ENCODE assay signal across 11 mouse cellular contexts in the genomic region with DNA sequence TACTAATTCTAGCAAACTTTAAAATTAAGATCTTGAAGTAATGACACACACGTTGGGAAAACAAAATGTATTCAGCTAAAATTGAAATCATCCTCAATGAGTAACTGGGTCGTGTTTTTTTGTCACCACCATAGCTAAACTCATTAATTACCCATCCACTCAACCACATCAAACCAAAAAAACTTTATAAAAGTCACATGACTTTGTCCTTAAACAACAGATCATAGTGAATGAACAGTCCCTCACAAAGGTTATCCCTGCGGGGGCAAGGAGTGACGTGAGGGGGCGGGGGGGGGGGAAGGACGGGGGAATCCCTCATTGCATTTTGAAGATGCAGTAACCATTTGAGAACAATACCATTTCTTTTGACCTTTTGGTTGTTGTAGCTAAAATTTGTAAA. TPM values are rescaled to one million over a fixed set of nuclear protein-coding genes. Genes with fewer than 3 reads are reported as not detected.
A peak's percentile ranks its signal among the peaks of the same experiment; 100 is the strongest.
DNase-seq lines count a peak whose midpoint lies in the region; ATAC-seq and TF ChIP-seq lines count a peak whose summit lies in the region.
"Had no signal": no experiment of that assay in that cellular context is flagged by ENCODE, and none has a peak within 500 bp of the region (broad histone marks: within the 10 kb centered on the region; RNA-seq: fewer than 3 reads in every experiment).

No protein-coding gene starts in this region.

- peak overlapping the region; percentile 15 for H3K4me2 ChIP-seq in hindbrain, embryonic 13.5 days
- peak overlapping the region; percentile 26; the same call in 1 of the 2 replicates for H3K4me2 ChIP-seq in midbrain, embryonic 16.5 days (ENCODE audit: low read length)

- no peaks in the 10 kb centered on the region for H3K27me3 ChIP-seq in erythroblast, embryonic 14.5 days (ENCODE audit: control insufficient read depth)
- H3K27me3 ChIP-seq in hindbrain, embryonic 13.5 days, result no peaks in the 10 kb centered on the region
- no peaks in the 10 kb centered on the region for H3K27me3 ChIP-seq in midbrain, embryonic 16.5 days (ENCODE audit: control insufficient read depth, insufficient read depth, low read depth, low read length)
- H3K27me3 ChIP-seq: Patski had no signal

- no peaks in the 10 kb centered on the region for H3K4me1 ChIP-seq in erythroblast, embryonic 14.5 days (ENCODE audit: control insufficient read depth)
- H3K4me1 ChIP-seq in hindbrain, embryonic 13.5 days (replicated peaks), result no peaks in the 10 kb centered on the region
- H3K4me1 ChIP-seq in midbrain, embryonic 16.5 days (ENCODE audit: control insufficient read depth, insufficient read depth, low read length), result no peaks in the 10 kb centered on the region

- peak overlapping the region; percentile 89; the same call in 1 of the 2 replicates for H3K27ac ChIP-seq in layer of hippocampus, adult 2 months
- no peak overlapping the region for H3K27ac ChIP-seq in hindbrain, embryonic 13.5 days
- H3K27ac ChIP-seq in midbrain, embryonic 16.5 days (ENCODE audit: low read length), result no peak overlapping the region
- H3K27ac ChIP-seq: gastrocnemius, adult 2 months had no signal

- no peaks in the 10 kb centered on the region for H3K36me3 ChIP-seq in erythroblast, embryonic 14.5 days (ENCODE audit: control insufficient read depth)
- no peaks in the 10 kb centered on the region for H3K36me3 ChIP-seq in hindbrain, embryonic 13.5 days
- H3K36me3 ChIP-seq in midbrain, embryonic 16.5 days (ENCODE audit: control insufficient read depth, insufficient read depth, low read length), result no peaks in the 10 kb centered on the region

- no peaks in the 10 kb centered on the region for H3K9me3 ChIP-seq in erythroblast, embryonic 14.5 days (ENCODE audit: control insufficient read depth, low read length)
- no peaks in the 10 kb centered on the region for H3K9me3 ChIP-seq in hindbrain, embryonic 13.5 days
- H3K9me3 ChIP-seq in midbrain, embryonic 16.5 days (replicated peaks; ENCODE audit: control insufficient read depth, low read length, poor library complexity, severe bottlenecking), result no peaks in the 10 kb centered on the region

- no peak for ATAC-seq in erythroblast, adult 5-6 weeks (replicated peaks; ENCODE audit: low FRiP score, poor library complexity, severe bottlenecking)
- ATAC-seq in hindbrain, embryonic 13.5 days (ENCODE audit: low FRiP score), result no peak
- ATAC-seq in midbrain, embryonic 16.5 days, result peak; percentile 54
- no peak for ATAC-seq in erythroid progenitor cell, adult 5-6 weeks (replicated peaks; ENCODE audit: low FRiP score, poor library complexity, severe bottlenecking)
- ATAC-seq: Patski had no signal

- no peak for DNase-seq in layer of hippocampus, adult 2 months (ENCODE audit: low spot score in 2 of 2)
- DNase-seq in layer of hippocampus, postnatal 14 days (ENCODE audit: low spot score in 2 of 2), result no peak
- DNase-seq in cerebellum, adult 9-10 months, result no peak

- H3K9ac ChIP-seq in hindbrain, embryonic 13.5 days, result no peak overlapping the region
- no peak overlapping the region for H3K9ac ChIP-seq in midbrain, embryonic 16.5 days (ENCODE audit: low read depth, low read length)

- peak overlapping the region; percentile 72 for H3K4me3 ChIP-seq in erythroblast, embryonic 14.5 days (replicated peaks)
- H3K4me3 ChIP-seq in layer of hippocampus, adult 2 months, result peak overlapping the region; percentile 71
- peak overlapping the region; percentile 44; the same call in 1 of the 2 replicates for H3K4me3 ChIP-seq in hindbrain, embryonic 13.5 days
- no peak overlapping the region for H3K4me3 ChIP-seq in midbrain, embryonic 16.5 days (ENCODE audit: low read depth, low read length)
- H3K4me3 ChIP-seq: gastrocnemius, adult 2 months had no signal

- no peak for TF ChIP-seq CTCF in layer of hippocampus, adult 2 months (conservative IDR thresholded peaks at IDR 0.05)

- WGBS in hindbrain, embryonic 13.5 days, result 42% methylated on average over 6 of the region's 6 CpGs
- 31% methylated on average over 6 of the region's 6 CpGs for WGBS in midbrain, embryonic 16.5 days

RNA-seq across cellular contexts. Expression of gene Uty, which starts 0.6 kb away (rescaled TPM):
- 0.01 and 0.02 TPM in 2 replicates for polyA plus RNA-seq in erythroblast, embryonic 14.5 days (2012)
- total RNA-seq in erythroblast, adult 5-6 weeks (2015; ENCODE audit: low replicate concordance), result 17.3 and 22.4 TPM in 2 replicates
- 36.8 and 37.0 TPM in 2 replicates for total RNA-seq in erythroblast, adult 5-6 weeks (2017; ENCODE audit: low replicate concordance)
- 10 to 100 TPM in 1 of 2 experiments, not detected in 1; 23.2 TPM for total RNA-seq in layer of hippocampus, adult 2 months (2021)
- 10 to 100 TPM in 1 of 2 experiments, not detected in 1; 26.7 TPM for total RNA-seq in layer of hippocampus, postnatal 14 days (2021)
- 10.7 and 13.8 TPM in 2 replicates for polyA plus RNA-seq in hindbrain, embryonic 13.5 days (2015; fragmentation: Nextera tagmentation; extraction: Ambion mirVana)
- polyA plus RNA-seq in midbrain, embryonic 16.5 days (2015; fragmentation: Nextera tagmentation; extraction: Ambion mirVana), result 5.9 and 11.9 TPM in 2 replicates
- 36.8 and 38.6 TPM in 2 replicates for total RNA-seq in erythroid progenitor cell, adult 5-6 weeks (2015; ENCODE audit: low replicate concordance)
- 27.8 and 43.6 TPM in 2 replicates for total RNA-seq in erythroid progenitor cell, adult 5-6 weeks (2017; ENCODE audit: low replicate concordance)
- polyA plus RNA-seq: kidney, adult 2 months; Patski had no signal

RNA-seq across cellular contexts. Expression of gene Ddx3y, which starts 40.3 kb away (rescaled TPM):
- polyA plus RNA-seq in erythroblast, embryonic 14.5 days (2012), result 0.09 TPM in 2 replicates
- 40.1 and 52.5 TPM in 2 replicates for total RNA-seq in erythroblast, adult 5-6 weeks (2015; ENCODE audit: low replicate concordance)
- total RNA-seq in erythroblast, adult 5-6 weeks (2017; ENCODE audit: low replicate concordance), result 59.7 and 73.0 TPM in 2 replicates
- total RNA-seq in layer of hippocampus, adult 2 months (2021), result 10 to 100 TPM in 1 of 2 experiments, not detected in 1; 46.7 TPM
- 10 to 100 TPM in 1 of 2 experiments, not detected in 1; 50.0 TPM for total RNA-seq in layer of hippocampus, postnatal 14 days (2021)
- 14.8 and 16.9 TPM in 2 replicates for polyA plus RNA-seq in hindbrain, embryonic 13.5 days (2015; fragmentation: Nextera tagmentation; extraction: Ambion mirVana)
- 15.6 and 21.6 TPM in 2 replicates for polyA plus RNA-seq in midbrain, embryonic 16.5 days (2015; fragmentation: Nextera tagmentation; extraction: Ambion mirVana)
- 27.8 and 36.5 TPM in 2 replicates for total RNA-seq in erythroid progenitor cell, adult 5-6 weeks (2015; ENCODE audit: low replicate concordance)
- 38.3 and 40.9 TPM in 2 replicates for total RNA-seq in erythroid progenitor cell, adult 5-6 weeks (2017; ENCODE audit: low replicate concordance)
- polyA plus RNA-seq: kidney, adult 2 months; Patski had no signal
